Mouse (Mus musculus) CH12F3 (cell line): Measurements from ENCODE around the gene Prkra.

Source experiments
- in situ Hi-C: fragments of 300-500 bp; cut with MboI; formaldehyde crosslinking; loops from 2 replicates; pipeline ENCODE4 v1.14.3; 2020; ENCODE audit warnings: low sequenced_read_pairs

Prkra gene

GRCm38 (mm10) chr2:76586906-76587305 is 60.9 kb downstream of the Prkra start:
- in situ Hi-C loops = no loop called here

DNA sequence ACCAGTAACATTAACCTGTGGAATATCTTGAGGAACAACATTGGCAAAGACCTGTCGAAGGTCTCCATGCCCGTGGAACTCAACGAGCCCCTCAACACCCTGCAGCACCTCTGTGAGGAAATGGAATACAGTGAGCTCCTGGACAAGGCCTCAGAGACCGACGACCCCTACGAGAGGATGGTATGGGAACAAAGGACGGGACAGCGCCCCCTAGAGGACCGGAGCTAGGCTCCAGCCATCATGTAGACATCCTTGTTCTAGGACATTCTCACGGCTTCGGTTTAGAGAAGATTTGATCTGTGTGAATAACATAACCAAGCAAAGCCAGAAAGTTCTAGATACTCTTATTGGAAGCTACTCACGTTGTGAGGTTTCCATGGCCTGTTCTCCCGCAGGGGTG is 62.7 kb downstream of the Prkra start:
- in situ Hi-C loops = no loop called here
